Mouse (Mus musculus) embryonic facial prominence, embryonic 11.5 days (tissue): ENCODE data around the gene Bach2. TPM values are rescaled to one million over a fixed set of nuclear protein-coding genes. Genes with fewer than 3 reads are reported as not detected.

Experiments
- ATAC-seq: fragments of 200-750 bp; cut with Nextera tagmentation; replicated peaks from 2 replicates; pipeline ENCODE4 v1.8.0; 2017; ENCODE audit warnings: low read depth; ENCODE audit not compliant: insufficient number of reproducible peaks, low FRiP score, low TSS enrichment
- DNase-seq: peaks from one replicate; pipeline ENCODE4 v3.0.0-alpha.2; 2015; ENCODE audit warnings: low spot score
- H3K27ac ChIP-seq: fragments of 300-500 bp; sonication (generic); replicated peaks from 2 replicates; pipeline ENCODE4 v1.5.1; 2014; ENCODE audit warnings: mild to moderate bottlenecking, low read depth, low read length, control low read depth
- H3K27me3 ChIP-seq: fragments of 300-500 bp; sonication (generic); 2 replicates; pipeline ENCODE4 v1.6.1; 2014; ENCODE audit warnings: mild to moderate bottlenecking, low read length, moderate library complexity, mixed read lengths; ENCODE audit not compliant: control insufficient read depth, insufficient read depth
- H3K36me3 ChIP-seq: fragments of 300-500 bp; sonication (generic); replicated peaks from 2 replicates; pipeline ENCODE4 v1.6.1; 2014; ENCODE audit warnings: low read depth, mild to moderate bottlenecking, low read length, moderate library complexity, mixed read lengths; ENCODE audit not compliant: control insufficient read depth, insufficient read depth
- H3K4me1 ChIP-seq: fragments of 300-500 bp; sonication (generic); 2 replicates; pipeline ENCODE4 v1.6.1; 2014; ENCODE audit warnings: low read length, mixed read lengths; ENCODE audit not compliant: control insufficient read depth, insufficient read depth
- H3K4me2 ChIP-seq: fragments of 300-500 bp; sonication (generic); 2 replicates; pipeline ENCODE4 v1.6.1; 2014; ENCODE audit warnings: low read depth, mild to moderate bottlenecking, control low read depth, low read length, moderate library complexity
- H3K4me3 ChIP-seq: fragments of 300-500 bp; sonication (generic); 2 replicates; pipeline ENCODE4 v1.5.1; 2014; ENCODE audit warnings: low read depth, low read length, control low read depth
- H3K9ac ChIP-seq: fragments of 300-500 bp; sonication (generic); replicated peaks from 2 replicates; pipeline ENCODE4 v1.6.1; 2014; ENCODE audit warnings: mild to moderate bottlenecking, control low read depth, low read length
- H3K9me3 ChIP-seq: fragments of 300-500 bp; sonication (generic); replicated peaks from 2 replicates; pipeline ENCODE4 v1.6.1; 2016; ENCODE audit warnings: mild to moderate bottlenecking, low read length, inconsistent platforms, mixed read lengths; ENCODE audit not compliant: control insufficient read depth
- WGBS: fragments of 180-500 bp; shearing (Covaris S2); extraction: QIAGEN DNeasy Blood & Tissue Kit; methylation state at CpG from one replicate; pipeline ENCODE4 v1.1.7; 2014; 5-methylcytosine and 5-hydroxymethylcytosine counted together
- polyA plus RNA-seq: library from polyadenylated mRNA; unstranded; fragments of >200 nt; fragmentation: Nextera tagmentation; extraction: Ambion mirVana; gene quantifications from 2 replicates; pipeline ENCODE4 v1.2.1, GENCODE M21; 2014

The Bach2 gene
- polyA plus RNA-seq, 1 experiment from 2014 or later, result 11.5 TPM

DNA sequence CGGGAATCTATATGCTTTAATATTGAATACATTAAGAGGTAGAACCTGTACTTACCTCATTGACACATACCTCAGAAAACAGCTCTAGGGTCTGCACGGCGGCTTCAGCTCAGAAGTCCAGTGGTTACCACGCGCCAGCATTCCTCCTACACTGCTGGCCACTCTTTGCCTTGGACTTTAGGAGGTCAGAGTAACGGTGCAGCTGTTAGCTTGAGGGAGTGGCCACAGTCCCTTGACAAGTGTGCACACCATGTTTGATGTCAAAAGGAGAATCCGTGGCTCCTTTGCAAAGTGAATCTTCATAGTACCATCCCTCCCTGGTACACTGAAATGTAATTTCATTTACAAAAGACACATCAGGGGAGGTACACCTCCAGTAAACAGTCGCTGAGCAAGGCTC is 179.3 kb downstream of the Bach2 start:
- no peak for DNase-seq
- no peak for ATAC-seq
- Histone ChIP-seq H3K9me3 (no peaks in the 10 kb centered on the region), H3K36me3 (no peaks in the 10 kb centered on the region), H3K4me1 (no peaks in the 10 kb centered on the region), H3K9ac (no peak overlapping the region), H3K4me3 (no peak overlapping the region), H3K4me2 (no peak overlapping the region), H3K27ac (no peak overlapping the region), H3K27me3 (no peaks in the 10 kb centered on the region)
- WGBS, result 90% methylated on average over 8 of the region's 8 CpGs

DNA sequence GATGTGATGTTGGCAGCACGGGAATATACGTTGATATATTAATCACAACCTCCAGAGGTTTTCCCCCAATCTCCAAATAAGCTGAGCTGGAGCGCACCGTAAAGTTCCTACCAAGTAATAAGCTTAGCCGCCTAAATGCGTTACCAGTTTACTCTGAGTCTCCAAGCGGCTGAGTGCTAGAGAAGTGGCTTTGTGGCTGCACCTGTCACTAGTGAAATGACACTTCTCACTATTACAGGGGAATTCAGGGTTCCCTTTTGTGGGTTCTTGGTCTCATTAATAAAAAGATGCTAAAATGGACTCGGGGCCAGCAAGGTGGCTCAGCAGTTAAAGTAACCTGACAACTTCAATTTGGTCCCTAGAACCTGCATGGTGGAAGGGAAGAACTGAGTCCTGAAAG is 183.0 kb downstream of the Bach2 start:
- Histone ChIP-seq H3K4me3 (no peak overlapping the region), H3K9me3 (no peaks in the 10 kb centered on the region), H3K9ac (no peak overlapping the region), H3K27ac (no peak overlapping the region), H3K27me3 (no peaks in the 10 kb centered on the region), H3K36me3 (no peaks in the 10 kb centered on the region), H3K4me2 (no peak overlapping the region), H3K4me1 (no peaks in the 10 kb centered on the region)
- DNase-seq (no peak), ATAC-seq (no peak)
- 92% methylated on average over 8 of the region's 8 CpGs for WGBS

DNA sequence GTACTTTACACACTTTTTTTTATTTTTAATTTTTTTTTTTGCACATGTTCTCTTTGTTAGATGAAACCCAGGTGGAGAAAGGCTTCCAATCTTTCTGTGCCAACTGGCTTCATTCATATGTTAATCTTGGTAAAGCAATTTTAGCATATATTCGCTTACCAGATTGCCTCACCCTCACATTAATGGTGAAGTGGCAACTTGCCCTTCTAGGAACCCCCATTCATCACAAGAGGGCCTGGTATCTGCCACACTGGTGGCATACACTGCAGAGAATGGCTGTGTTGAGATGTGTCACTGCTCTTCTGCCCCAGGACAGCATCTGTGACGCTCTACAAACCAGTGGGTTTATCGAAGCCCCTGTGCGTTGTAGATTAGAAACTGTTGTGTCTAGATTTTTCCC is 183.8 kb downstream of the Bach2 start:
- DNase-seq (no peak), ATAC-seq (no peak)
- H3K4me3 ChIP-seq, result no peak overlapping the region
- H3K9me3 ChIP-seq, result no peaks in the 10 kb centered on the region
- no peak overlapping the region for H3K27ac ChIP-seq
- no peaks in the 10 kb centered on the region for H3K36me3 ChIP-seq
- no peaks in the 10 kb centered on the region for H3K4me1 ChIP-seq
- no peak overlapping the region for H3K4me2 ChIP-seq
- WGBS, result 95% methylated on average over 4 of the region's 4 CpGs
- no peaks in the 10 kb centered on the region for H3K27me3 ChIP-seq
- H3K9ac ChIP-seq, result no peak overlapping the region

DNA sequence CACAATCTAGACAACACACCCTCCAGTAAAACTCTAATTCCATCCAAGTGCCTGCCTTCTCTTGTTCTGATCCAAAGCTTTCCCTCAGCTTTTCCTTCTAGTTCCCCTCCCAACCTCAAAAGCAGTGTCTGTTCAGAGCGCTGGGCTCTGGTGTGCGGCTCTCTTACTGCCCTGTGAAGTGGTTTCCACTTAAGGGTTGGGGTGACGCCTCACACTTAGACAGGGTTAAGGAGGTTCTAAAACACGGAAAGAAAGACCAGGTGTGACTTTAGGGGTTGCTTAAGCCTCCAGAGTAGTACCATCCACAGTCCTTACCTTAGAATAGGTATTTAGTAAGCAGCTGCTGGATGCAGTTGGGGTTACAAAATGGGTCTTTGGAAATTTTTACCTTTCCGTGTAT is 185.1 kb downstream of the Bach2 start:
- no peaks in the 10 kb centered on the region for H3K27me3 ChIP-seq
- H3K9me3 ChIP-seq, result no peaks in the 10 kb centered on the region
- DNase-seq, result no peak
- 85% methylated on average over 5 of the region's 5 CpGs for WGBS
- H3K36me3 ChIP-seq, result no peaks in the 10 kb centered on the region
- no peak overlapping the region for H3K4me3 ChIP-seq
- H3K4me1 ChIP-seq, result no peaks in the 10 kb centered on the region
- no peak for ATAC-seq
- no peak overlapping the region for H3K9ac ChIP-seq
- H3K27ac ChIP-seq, result no peak overlapping the region
- no peak overlapping the region for H3K4me2 ChIP-seq

DNA sequence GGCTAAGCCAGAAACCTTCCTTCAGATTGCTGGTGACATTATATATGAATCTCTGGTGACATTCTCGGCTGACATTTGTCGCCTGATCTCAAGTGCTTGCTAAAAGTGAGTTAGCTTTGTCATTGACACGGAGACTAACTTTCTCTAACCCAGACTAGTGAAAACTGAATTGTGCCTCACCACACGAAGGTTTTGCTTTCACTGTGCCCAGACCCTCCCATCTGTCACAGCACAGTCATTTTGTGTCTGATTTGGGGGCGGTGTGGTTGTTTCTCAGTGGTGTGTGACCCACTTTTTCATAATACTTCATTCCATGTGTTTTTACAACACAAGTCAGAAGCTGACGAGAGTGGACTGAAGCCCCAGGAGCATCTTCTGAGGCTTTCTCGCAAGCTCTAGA is 185.8 kb downstream of the Bach2 start:
- Histone ChIP-seq H3K36me3 (no peaks in the 10 kb centered on the region), H3K4me2 (no peak overlapping the region; the same call in 1 of the 2 replicates), H3K27me3 (no peaks in the 10 kb centered on the region), H3K4me3 (no peak overlapping the region), H3K9me3 (no peaks in the 10 kb centered on the region), H3K9ac (no peak overlapping the region), H3K27ac (no peak overlapping the region), H3K4me1 (no peaks in the 10 kb centered on the region)
- ATAC-seq (no peak), DNase-seq (no peak)
- WGBS, result 86% methylated on average over 7 of the region's 7 CpGs

DNA sequence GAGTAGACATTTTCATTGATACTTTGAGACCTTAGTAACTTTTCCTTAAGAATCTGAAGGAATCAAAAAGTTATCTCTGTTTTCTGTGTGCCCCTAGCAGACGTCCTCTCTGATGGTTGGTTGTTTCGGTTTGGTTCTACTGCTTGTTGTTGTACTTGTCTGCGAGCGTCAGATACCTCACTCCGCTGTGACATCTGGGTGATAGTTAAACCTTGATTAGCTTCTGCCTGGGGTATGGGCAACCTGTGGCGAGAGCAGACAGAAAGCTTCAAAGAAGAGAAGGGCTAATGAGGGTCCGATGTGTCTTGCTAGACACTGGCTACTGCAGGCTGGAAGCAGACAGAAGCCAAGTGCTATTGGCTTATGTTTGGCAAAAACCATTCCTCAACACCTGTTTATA is 186.5 kb downstream of the Bach2 start:
- WGBS, result 90% methylated on average over 7 of the region's 7 CpGs
- no peak overlapping the region for H3K9ac ChIP-seq
- no peaks in the 10 kb centered on the region for H3K4me1 ChIP-seq
- H3K36me3 ChIP-seq, result no peaks in the 10 kb centered on the region
- H3K27ac ChIP-seq, result no peak overlapping the region
- DNase-seq (no peak), ATAC-seq (no peak)
- no peaks in the 10 kb centered on the region for H3K27me3 ChIP-seq
- H3K9me3 ChIP-seq, result no peaks in the 10 kb centered on the region
- H3K4me3 ChIP-seq, result no peak overlapping the region
- no peak overlapping the region for H3K4me2 ChIP-seq

DNA sequence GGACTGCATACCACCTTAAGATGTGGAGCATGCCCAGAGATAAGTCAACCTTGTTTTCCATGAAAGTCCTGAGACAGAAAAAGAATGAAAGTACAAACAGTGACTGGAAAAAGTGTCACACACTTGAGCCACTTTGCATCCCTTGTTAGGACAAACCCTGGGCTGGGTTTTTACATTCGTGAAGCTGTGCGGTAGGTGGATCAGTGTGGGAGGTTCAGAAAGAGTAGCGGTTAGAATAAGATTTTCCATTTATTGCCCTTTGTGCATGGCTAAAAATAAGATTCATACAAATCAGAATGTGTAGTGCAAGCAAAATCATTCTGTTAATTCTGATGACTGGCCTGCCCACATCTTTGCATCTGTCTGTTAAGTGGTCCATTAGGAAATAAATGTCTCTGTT is 187.0 kb downstream of the Bach2 start:
- Histone ChIP-seq H3K9me3 (no peaks in the 10 kb centered on the region), H3K27me3 (no peaks in the 10 kb centered on the region), H3K4me3 (no peak overlapping the region), H3K4me1 (no peaks in the 10 kb centered on the region), H3K27ac (no peak overlapping the region), H3K36me3 (no peaks in the 10 kb centered on the region), H3K9ac (no peak overlapping the region), H3K4me2 (no peak overlapping the region)
- WGBS, result 96% methylated on average over 3 of the region's 3 CpGs
- no peak for DNase-seq
- no peak for ATAC-seq

DNA sequence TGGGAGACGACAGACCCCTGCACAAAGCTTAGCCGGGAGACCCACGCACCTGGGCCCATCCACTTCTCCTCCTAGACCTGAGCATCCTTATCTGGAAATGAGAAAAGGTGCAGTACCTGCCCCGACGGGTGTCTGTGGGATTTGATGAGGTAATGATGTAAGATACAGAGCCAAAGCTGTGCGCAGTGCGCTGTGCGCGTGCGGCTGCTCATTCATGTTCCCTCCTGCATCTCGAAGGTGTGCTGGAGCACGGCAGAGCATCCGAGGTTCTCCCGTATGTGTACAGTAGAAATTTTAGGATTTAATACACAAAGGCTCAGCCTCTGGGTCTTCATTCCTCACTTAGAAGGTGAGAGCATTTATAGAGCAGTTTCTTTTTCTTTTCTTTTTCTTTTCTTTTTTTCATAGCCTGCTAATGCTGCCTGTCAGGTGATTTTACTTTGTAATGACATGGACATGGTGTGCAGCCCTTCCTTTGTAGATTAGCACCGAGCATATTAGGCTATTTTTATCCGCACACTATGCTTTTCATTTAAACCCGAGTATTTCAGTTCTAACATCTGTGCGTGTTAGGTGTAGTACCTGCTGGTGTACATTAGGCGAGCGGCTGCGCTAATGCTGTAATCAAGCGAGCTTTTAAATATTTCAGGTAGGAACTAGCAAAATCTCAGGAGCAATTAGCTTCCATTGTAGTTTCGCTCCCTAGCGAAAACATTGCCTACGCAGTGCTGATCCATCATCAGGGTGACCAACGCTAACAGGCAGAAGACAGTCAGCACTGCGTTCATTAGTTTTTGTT is 188.4 kb downstream of the Bach2 start:
- no peaks in the 10 kb centered on the region for H3K9me3 ChIP-seq
- H3K9ac ChIP-seq, result no peak overlapping the region
- WGBS, result 90% methylated on average over 27 of the region's 27 CpGs
- no peaks in the 10 kb centered on the region for H3K36me3 ChIP-seq
- no peak overlapping the region for H3K4me2 ChIP-seq
- H3K4me1 ChIP-seq, result peaks cover 2% of the 10 kb centered on the region; the same call in 1 of the 2 replicates
- DNase-seq (no peak), ATAC-seq (no peak)
- no peaks in the 10 kb centered on the region for H3K27me3 ChIP-seq
- no peak overlapping the region for H3K27ac ChIP-seq
- H3K4me3 ChIP-seq, result no peak overlapping the region
